Mouse (Mus musculus) hindbrain, embryonic 16.5 days (tissue): ENCODE results near the gene Crkl. TPM values are rescaled to one million over a fixed set of nuclear protein-coding genes. Genes with fewer than 3 reads are reported as not detected.
A peak's percentile ranks its signal among the peaks of the same experiment; 100 is the strongest.

Experiments used
- ATAC-seq: fragments of 200-750 bp; cut with Nextera tagmentation; 2 replicates; pipeline ENCODE4 v1.8.0; 2017; ENCODE audit warnings: moderate TSS enrichment, moderate library complexity
- H3K27ac ChIP-seq: fragments of 300-500 bp; sonication (generic); 2 replicates; pipeline ENCODE4 v1.5.1; 2014; ENCODE audit warnings: low read depth, mild to moderate bottlenecking, control low read depth, low read length, moderate library complexity
- H3K27me3 ChIP-seq: fragments of 300-500 bp; sonication (generic); replicated peaks from 2 replicates; pipeline ENCODE4 v1.6.1; 2014; ENCODE audit warnings: low read length; ENCODE audit not compliant: control insufficient read depth, insufficient read depth
- H3K36me3 ChIP-seq: fragments of 300-500 bp; sonication (generic); 2 replicates; pipeline ENCODE4 v1.6.1; 2014; ENCODE audit warnings: mild to moderate bottlenecking, low read length, moderate library complexity, mixed read lengths; ENCODE audit not compliant: control insufficient read depth, insufficient read depth
- H3K4me1 ChIP-seq: fragments of 300-500 bp; sonication (generic); 2 replicates; pipeline ENCODE4 v1.6.1; 2014; ENCODE audit warnings: low read depth, low read length; ENCODE audit not compliant: control insufficient read depth, insufficient read depth
- H3K4me2 ChIP-seq: fragments of 300-500 bp; sonication (generic); 2 replicates; pipeline ENCODE4 v1.6.1; 2014; ENCODE audit warnings: mild to moderate bottlenecking, low read length, control low read depth, moderate library complexity
- H3K4me3 ChIP-seq: fragments of 300-500 bp; sonication (generic); 2 replicates; pipeline ENCODE4 v1.5.1; 2014; ENCODE audit warnings: mild to moderate bottlenecking, low read length, control low read depth, moderate library complexity
- H3K9ac ChIP-seq: fragments of 300-500 bp; sonication (generic); 2 replicates; pipeline ENCODE4 v1.6.1; 2014; ENCODE audit warnings: low read depth, mild to moderate bottlenecking, control low read depth, low read length, moderate library complexity
- H3K9me3 ChIP-seq: fragments of 300-500 bp; sonication (generic); 2 replicates; pipeline ENCODE4 v1.6.1; 2014; ENCODE audit warnings: mild to moderate bottlenecking, low read length, moderate library complexity; ENCODE audit not compliant: control insufficient read depth
- WGBS: fragments of 180-500 bp; shearing (Covaris S2); extraction: QIAGEN DNeasy Blood & Tissue Kit; methylation state at CpG from one replicate; pipeline ENCODE4 v1.1.7; 2014; 5-methylcytosine and 5-hydroxymethylcytosine counted together
- polyA plus RNA-seq: library from polyadenylated mRNA; unstranded; fragments of >200 nt; fragmentation: Nextera tagmentation; extraction: Ambion mirVana; gene quantifications from 2 replicates; pipeline ENCODE4 v1.2.1, GENCODE M21; 2015

Gene Crkl
- polyA plus RNA-seq, 1 experiment from 2014 or later, result 74.6 TPM

GRCm38 (mm10) chr16:17510143-17510542 lies 58.4 kb downstream of the Crkl start:
- Histone ChIP-seq H3K9ac (no peak overlapping the region), H3K36me3 (peaks cover 13% of the 10 kb centered on the region; the same call in 1 of the 2 replicates), H3K4me2 (peak overlapping the region; percentile 66), H3K27ac (no peak overlapping the region), H3K4me3 (no peak overlapping the region; the same call in 1 of the 2 replicates), H3K9me3 (no peaks in the 10 kb centered on the region), H3K27me3 (no peaks in the 10 kb centered on the region), H3K4me1 (peaks cover 14% of the 10 kb centered on the region)
- ATAC-seq, result no peak
- 96% methylated on average over 2 of the region's 2 CpGs for whole genome bisulfite sequencing

- 90% methylated on average over 2 of the region's 2 CpGs for WGBS
- H3K4me2 ChIP-seq, result no peak overlapping the region
- no peak overlapping the region for H3K9ac ChIP-seq
These were observed 58.9 kb downstream of the Crkl start for GRCm38 (mm10) chr16:17510686-17511085.

GRCm38 (mm10) chr16:17511431-17511830 lies 59.6 kb downstream of the Crkl start:
- no peak for ATAC-seq
- no peaks in the 10 kb centered on the region for H3K9me3 ChIP-seq
- no peak overlapping the region for H3K4me2 ChIP-seq
- H3K36me3 ChIP-seq, result peaks cover 16% of the 10 kb centered on the region
- no peak overlapping the region for H3K4me3 ChIP-seq
- WGBS, result 88% methylated on average over 4 of the region's 4 CpGs
- H3K9ac ChIP-seq, result no peak overlapping the region
- no peak overlapping the region for H3K27ac ChIP-seq
- no peaks in the 10 kb centered on the region for H3K27me3 ChIP-seq
- H3K4me1 ChIP-seq, result peaks cover 14% of the 10 kb centered on the region

More at GRCm38 (mm10) chr16:17510686-17511085, 58.9 kb downstream of the Crkl start:
- peaks cover 13% of the 10 kb centered on the region; the same call in 1 of the 2 replicates for H3K36me3 ChIP-seq
- H3K9me3 ChIP-seq, result no peaks in the 10 kb centered on the region
- no peak for ATAC-seq
- H3K4me1 ChIP-seq, result peaks cover 14% of the 10 kb centered on the region
- no peak overlapping the region for H3K27ac ChIP-seq
- no peaks in the 10 kb centered on the region for H3K27me3 ChIP-seq
- H3K4me3 ChIP-seq, result no peak overlapping the region

- H3K27me3 ChIP-seq, result no peaks in the 10 kb centered on the region
- 90% methylated on average over 2 of the region's 2 CpGs for WGBS
- no peaks in the 10 kb centered on the region for H3K4me1 ChIP-seq
- no peak overlapping the region for H3K4me2 ChIP-seq
- no peak for ATAC-seq
- peaks cover 39% of the 10 kb centered on the region for H3K36me3 ChIP-seq
- no peak overlapping the region for H3K9ac ChIP-seq
- H3K9me3 ChIP-seq, result no peaks in the 10 kb centered on the region
- H3K27ac ChIP-seq, result no peak overlapping the region
- H3K4me3 ChIP-seq, result no peak overlapping the region
These were observed 67.1 kb downstream of the Crkl start for GRCm38 (mm10) chr16:17518910-17519309.

- Histone ChIP-seq H3K27ac (no peak overlapping the region), H3K4me3 (no peak overlapping the region), H3K27me3 (no peaks in the 10 kb centered on the region), H3K36me3 (peaks cover 59% of the 10 kb centered on the region), H3K9ac (no peak overlapping the region), H3K4me1 (no peaks in the 10 kb centered on the region), H3K4me2 (no peak overlapping the region), H3K9me3 (no peaks in the 10 kb centered on the region)
- no peak for ATAC-seq
- WGBS, result 92% methylated on average over 11 of the region's 11 CpGs
These were observed 72.4 kb downstream of the Crkl start for GRCm38 (mm10) chr16:17524156-17524555.

- no peak overlapping the region for H3K4me2 ChIP-seq
- no peaks in the 10 kb centered on the region for H3K27me3 ChIP-seq
- H3K36me3 ChIP-seq, result peaks cover 50% of the 10 kb centered on the region
- peaks cover 7% of the 10 kb centered on the region for H3K4me1 ChIP-seq
- ATAC-seq, result no peak
- H3K27ac ChIP-seq, result no peak overlapping the region
- H3K4me3 ChIP-seq, result no peak overlapping the region
- no peaks in the 10 kb centered on the region for H3K9me3 ChIP-seq
- WGBS, result 81% methylated on average over 3 of the region's 3 CpGs
- H3K9ac ChIP-seq, result no peak overlapping the region
These were observed 73.7 kb downstream of the Crkl start for GRCm38 (mm10) chr16:17525524-17525923.

- no peak overlapping the region for H3K4me2 ChIP-seq
- ATAC-seq, result no peak
- peaks cover 46% of the 10 kb centered on the region for H3K36me3 ChIP-seq
- no peak overlapping the region for H3K4me3 ChIP-seq
- H3K27ac ChIP-seq, result no peak overlapping the region
- H3K27me3 ChIP-seq, result no peaks in the 10 kb centered on the region
- no peak overlapping the region for H3K9ac ChIP-seq
- peaks cover 7% of the 10 kb centered on the region for H3K4me1 ChIP-seq
- 95% methylated on average over 6 of the region's 6 CpGs for WGBS
- H3K9me3 ChIP-seq, result no peaks in the 10 kb centered on the region
These were observed 74.4 kb downstream of the Crkl start for GRCm38 (mm10) chr16:17526223-17526622.

- Histone ChIP-seq H3K4me2 (no peak overlapping the region), H3K4me3 (no peak overlapping the region), H3K9ac (no peak overlapping the region), H3K4me1 (peaks cover 15% of the 10 kb centered on the region), H3K36me3 (peaks cover 40% of the 10 kb centered on the region), H3K9me3 (no peaks in the 10 kb centered on the region), H3K27me3 (no peaks in the 10 kb centered on the region), H3K27ac (no peak overlapping the region)
- ATAC-seq, result no peak
These were observed 75.8 kb downstream of the Crkl start for GRCm38 (mm10) chr16:17527606-17528005.

- H3K4me2 ChIP-seq, result no peak overlapping the region
- no peaks in the 10 kb centered on the region for H3K9me3 ChIP-seq
- no peak overlapping the region for H3K9ac ChIP-seq
- no peak overlapping the region for H3K27ac ChIP-seq
- H3K36me3 ChIP-seq, result peaks cover 33% of the 10 kb centered on the region
- H3K27me3 ChIP-seq, result no peaks in the 10 kb centered on the region
- ATAC-seq, result no peak
- no peak overlapping the region for H3K4me3 ChIP-seq
- WGBS, result 83% methylated on average over 13 of the region's 13 CpGs
- H3K4me1 ChIP-seq, result peaks cover 15% of the 10 kb centered on the region
These were observed 76.5 kb downstream of the Crkl start for GRCm38 (mm10) chr16:17528276-17528675.
